Mouse (Mus musculus): ENCODE results near the gene Nhp2. TPM values are rescaled to one million over a fixed set of nuclear protein-coding genes. Genes with fewer than 3 reads are reported as not detected.

Nhp2 gene
- polyA plus RNA-seq, 1 experiment from 2014 or later = 101 TPM

DNA sequence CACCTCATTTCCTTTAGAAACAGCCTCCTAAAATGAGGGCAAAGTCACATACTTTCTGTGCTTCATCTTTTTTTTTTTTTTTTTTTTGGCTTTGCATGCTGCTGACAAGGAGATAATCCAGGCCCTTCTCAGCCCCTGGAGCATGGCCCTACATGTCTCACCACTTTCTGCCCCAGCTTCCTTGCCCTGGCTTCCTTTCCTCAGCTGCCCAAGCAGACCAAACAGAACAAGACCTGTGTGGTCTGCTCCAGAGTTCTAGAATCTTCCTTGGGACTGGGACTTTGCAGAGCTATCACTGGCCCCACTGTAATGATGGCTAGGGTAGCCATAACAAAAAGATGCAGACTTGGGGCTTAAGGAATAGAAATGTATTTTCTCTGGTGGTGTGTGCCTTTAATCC lies 29.5 kb upstream of the Nhp2 start:
- ATAC-seq (ENCODE audit: extremely low read depth, insufficient number of reproducible peaks, low FRiP score, low TSS enrichment) = no peak
- H3K4me2 ChIP-seq = no peak overlapping the region
- H3K27ac ChIP-seq (replicated peaks) = no peak overlapping the region
- peaks cover 92% of the 10 kb centered on the region for H3K36me3 ChIP-seq
- no peak overlapping the region for H3K9ac ChIP-seq
- no peak overlapping the region for H3K4me3 ChIP-seq
- H3K4me1 ChIP-seq = peaks cover 30% of the 10 kb centered on the region
- no peaks in the 10 kb centered on the region for H3K27me3 ChIP-seq (replicated peaks)
- no peaks in the 10 kb centered on the region for H3K9me3 ChIP-seq

DNA sequence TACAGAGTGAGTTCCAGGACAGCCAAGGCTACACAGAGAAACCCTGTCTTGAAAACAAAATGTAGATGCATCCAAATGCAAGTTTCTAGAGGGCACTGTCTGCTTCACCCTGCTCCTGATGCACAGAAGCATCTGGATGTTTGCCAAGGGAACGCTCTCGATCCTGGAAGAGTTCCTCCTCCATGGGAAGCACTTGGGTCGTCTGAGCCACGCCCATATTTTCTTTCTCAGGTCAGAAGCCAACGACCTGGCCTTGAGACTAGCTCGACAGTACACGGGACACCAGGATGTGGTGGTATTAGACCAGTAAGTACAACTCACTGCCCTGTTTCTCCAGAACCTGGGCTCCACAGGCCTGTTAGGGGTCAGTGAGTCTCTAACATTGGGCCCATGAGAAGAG lies 28.4 kb upstream of the Nhp2 start:
- Histone ChIP-seq H3K4me1 (peaks cover 18% of the 10 kb centered on the region), H3K9me3 (no peaks in the 10 kb centered on the region), H3K9ac (no peak overlapping the region), H3K4me3 (no peak overlapping the region), H3K27ac (replicated peaks) (0 out of 2 replicates have a peak overlapping the region, but pooled peaks have one; percentile 17), H3K4me2 (no peak overlapping the region), H3K36me3 (peaks cover 99% of the 10 kb centered on the region), H3K27me3 (replicated peaks) (no peaks in the 10 kb centered on the region)
- ATAC-seq (ENCODE audit: extremely low read depth, insufficient number of reproducible peaks, low FRiP score, low TSS enrichment) = no peak
- WGBS = 62% methylated on average over 7 of the region's 7 CpGs

DNA sequence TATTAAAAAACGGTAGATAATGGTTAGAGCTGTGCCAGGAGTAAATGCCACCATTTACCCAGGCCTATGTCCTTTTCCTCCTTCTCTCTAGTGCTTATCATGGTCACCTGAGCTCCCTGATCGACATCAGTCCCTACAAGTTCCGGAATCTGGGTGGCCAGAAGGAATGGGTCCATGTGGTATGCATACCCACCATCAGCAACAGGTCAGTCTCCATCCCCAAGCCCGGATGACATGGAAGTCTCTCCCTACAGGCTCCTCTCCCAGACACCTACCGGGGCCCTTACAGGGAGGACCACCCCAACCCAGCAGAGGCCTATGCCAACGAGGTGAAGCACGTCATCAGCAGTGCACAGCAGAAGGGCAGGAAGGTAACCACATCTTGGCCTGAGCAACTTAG lies 27.6 kb upstream of the Nhp2 start:
- Histone ChIP-seq H3K9me3 (no peaks in the 10 kb centered on the region), H3K4me3 (no peak overlapping the region), H3K36me3 (peaks cover 99% of the 10 kb centered on the region), H3K9ac (no peak overlapping the region), H3K4me1 (peaks cover 13% of the 10 kb centered on the region), H3K27ac (replicated peaks) (no peak overlapping the region), H3K4me2 (no peak overlapping the region), H3K27me3 (replicated peaks) (no peaks in the 10 kb centered on the region)
- no peak for ATAC-seq (ENCODE audit: extremely low read depth, insufficient number of reproducible peaks, low FRiP score, low TSS enrichment)
- 85% methylated on average over 7 of the region's 7 CpGs for WGBS

DNA sequence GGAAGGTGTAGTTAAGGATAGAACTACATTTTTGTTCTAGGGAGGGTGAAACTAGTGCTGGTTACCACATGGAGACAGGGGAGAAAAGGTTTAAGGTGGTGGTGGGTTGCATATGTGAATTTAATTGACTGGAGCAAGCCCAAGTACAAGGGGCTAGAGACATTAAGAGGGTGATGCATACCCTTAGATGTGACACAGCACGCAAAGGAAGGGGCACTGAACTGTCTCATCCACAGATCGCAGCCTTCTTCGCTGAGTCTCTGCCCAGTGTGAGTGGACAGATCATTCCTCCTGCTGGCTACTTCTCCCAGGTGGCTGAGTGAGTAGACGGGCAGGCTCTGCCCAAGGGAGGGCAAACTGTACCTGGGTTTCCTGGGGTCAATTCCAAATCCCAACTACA lies 26.2 kb upstream of the Nhp2 start:
- Histone ChIP-seq H3K27ac (replicated peaks) (no peak overlapping the region), H3K4me1 (peaks cover 11% of the 10 kb centered on the region), H3K4me3 (no peak overlapping the region), H3K9me3 (no peaks in the 10 kb centered on the region), H3K4me2 (no peak overlapping the region), H3K36me3 (peaks cover 99% of the 10 kb centered on the region), H3K27me3 (replicated peaks) (no peaks in the 10 kb centered on the region), H3K9ac (no peak overlapping the region)
- 95% methylated on average over 4 of the region's 4 CpGs for WGBS
- ATAC-seq (ENCODE audit: extremely low read depth, insufficient number of reproducible peaks, low FRiP score, low TSS enrichment) = no peak

DNA sequence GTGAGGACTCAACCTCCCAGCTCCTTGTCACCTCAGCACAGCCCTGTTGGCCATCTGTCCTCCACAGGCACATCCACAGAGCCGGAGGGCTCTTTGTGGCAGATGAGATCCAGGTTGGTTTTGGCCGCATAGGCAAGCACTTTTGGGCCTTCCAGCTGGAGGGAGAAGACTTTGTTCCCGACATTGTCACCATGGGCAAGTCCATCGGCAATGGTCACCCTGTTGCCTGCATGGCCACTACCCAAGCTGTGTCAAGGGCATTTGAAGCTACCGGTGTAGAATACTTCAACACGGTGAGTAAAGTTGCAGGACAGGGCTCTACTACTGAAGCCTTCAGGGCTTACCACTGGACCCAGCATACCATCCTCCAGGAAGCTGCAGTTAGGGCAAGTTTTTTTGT lies 25.7 kb upstream of the Nhp2 start:
- Histone ChIP-seq H3K36me3 (peaks cover 99% of the 10 kb centered on the region), H3K27me3 (replicated peaks) (no peaks in the 10 kb centered on the region), H3K9ac (no peak overlapping the region), H3K4me1 (peaks cover 11% of the 10 kb centered on the region), H3K9me3 (no peaks in the 10 kb centered on the region), H3K4me2 (no peak overlapping the region), H3K4me3 (no peak overlapping the region), H3K27ac (replicated peaks) (no peak overlapping the region)
- ATAC-seq (ENCODE audit: extremely low read depth, insufficient number of reproducible peaks, low FRiP score, low TSS enrichment) = no peak
- 93% methylated on average over 6 of the region's 6 CpGs for WGBS

DNA sequence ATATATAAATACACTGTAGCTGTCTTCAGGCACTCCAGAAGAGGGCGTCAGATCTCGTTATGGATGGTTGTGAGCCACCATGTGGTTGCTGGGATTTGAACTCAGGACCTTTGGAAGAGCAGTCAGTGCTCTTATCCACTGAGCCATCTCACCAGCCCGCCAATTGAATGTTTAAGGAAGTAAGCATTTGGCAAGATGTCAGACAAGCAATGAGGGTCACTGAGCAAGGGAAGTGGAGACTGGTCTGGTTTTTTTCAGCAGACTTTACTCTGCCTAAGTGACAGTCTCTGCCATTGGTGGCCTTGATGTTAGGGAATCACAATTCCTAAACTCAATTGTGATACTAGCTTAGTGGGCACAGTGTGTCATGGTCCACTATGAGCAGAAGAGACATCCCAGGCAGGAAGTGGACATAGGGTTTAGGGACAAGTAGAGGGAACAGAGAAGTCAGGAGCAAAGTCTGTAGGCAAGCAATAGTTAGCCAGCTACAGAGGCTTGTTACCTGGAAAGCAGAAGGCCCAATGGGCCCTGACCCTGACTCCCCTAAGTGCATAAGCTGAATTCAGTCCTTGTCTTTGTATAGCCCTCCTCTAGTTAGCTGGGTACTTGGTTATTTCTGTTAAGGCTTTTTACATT lies 24.7 kb upstream of the Nhp2 start:
- 68% methylated on average over 3 of the region's 3 CpGs for WGBS
- Histone ChIP-seq H3K4me3 (no peak overlapping the region), H3K4me2 (no peak overlapping the region), H3K9me3 (no peaks in the 10 kb centered on the region), H3K4me1 (peaks cover 11% of the 10 kb centered on the region), H3K27ac (replicated peaks) (no peak overlapping the region), H3K36me3 (peaks cover 99% of the 10 kb centered on the region), H3K27me3 (replicated peaks) (no peaks in the 10 kb centered on the region), H3K9ac (no peak overlapping the region)
- ATAC-seq (ENCODE audit: extremely low read depth, insufficient number of reproducible peaks, low FRiP score, low TSS enrichment) = no peak

DNA sequence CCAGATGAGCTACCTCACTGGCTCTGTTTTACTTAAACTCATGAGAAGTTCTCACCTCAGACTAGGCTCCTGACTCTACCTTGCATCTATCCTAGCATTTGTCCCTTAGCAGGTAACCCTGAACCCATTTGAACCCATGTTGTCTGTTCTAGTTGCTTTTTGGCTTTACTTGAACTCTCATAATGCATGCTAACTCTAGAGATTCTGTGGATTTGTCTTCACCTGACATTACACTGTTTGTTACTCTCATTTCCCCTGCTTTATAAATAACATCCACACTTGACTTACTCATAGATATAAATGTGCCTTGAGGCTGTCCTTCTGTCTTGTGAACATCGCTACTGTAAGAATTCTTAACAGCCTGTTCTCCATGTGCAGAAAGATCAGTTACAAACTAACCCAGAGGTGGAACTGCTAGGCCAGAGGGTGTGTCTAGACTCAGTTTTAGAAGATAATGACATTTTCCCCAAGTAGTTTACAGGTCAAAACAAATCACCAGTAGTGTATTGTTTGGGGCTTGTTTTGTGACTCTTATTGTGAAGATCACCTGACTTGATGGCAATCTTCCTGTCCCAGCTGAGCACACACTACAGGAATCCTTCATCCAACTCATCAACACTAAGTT lies 24.0 kb upstream of the Nhp2 start:
- no peak overlapping the region for H3K4me3 ChIP-seq

DNA sequence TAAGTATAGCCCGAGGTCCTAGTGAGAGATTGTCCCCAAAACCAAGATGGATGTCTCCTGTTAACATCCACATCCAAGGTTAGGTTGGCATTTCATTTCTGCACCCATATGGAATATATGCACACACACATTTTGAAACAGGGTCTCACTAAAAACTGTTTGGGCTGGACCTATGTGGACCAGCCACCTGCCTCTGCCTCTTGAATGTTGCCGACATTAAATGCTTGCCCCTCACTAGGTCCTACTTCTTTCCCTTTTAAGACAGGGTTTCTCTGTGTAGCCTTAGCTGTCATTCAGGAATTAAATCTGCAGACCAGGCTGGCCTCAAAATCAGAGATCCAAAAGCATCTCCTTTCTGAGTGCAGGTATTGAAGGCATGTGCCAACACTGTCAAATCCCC lies 22.0 kb upstream of the Nhp2 start:
- ATAC-seq (ENCODE audit: extremely low read depth, insufficient number of reproducible peaks, low FRiP score, low TSS enrichment) = no peak
- H3K27me3 ChIP-seq (replicated peaks) = no peaks in the 10 kb centered on the region
- 62% methylated on average over 2 of the region's 2 CpGs for WGBS
- H3K4me1 ChIP-seq = peaks cover 9% of the 10 kb centered on the region
- H3K4me3 ChIP-seq = no peak overlapping the region
- H3K4me2 ChIP-seq = no peak overlapping the region
- no peaks in the 10 kb centered on the region for H3K9me3 ChIP-seq
- H3K9ac ChIP-seq = no peak overlapping the region
- no peak overlapping the region for H3K27ac ChIP-seq (replicated peaks)
- H3K36me3 ChIP-seq = peaks cover 100% of the 10 kb centered on the region

More for the DNA sequence above, 24.0 kb upstream of the Nhp2 start:
- no peak overlapping the region for H3K9ac ChIP-seq
- H3K27ac ChIP-seq (replicated peaks) = no peak overlapping the region
- H3K36me3 ChIP-seq = peaks cover 100% of the 10 kb centered on the region
- 100% methylated on average over 1 of the region's 1 CpGs for WGBS
- H3K9me3 ChIP-seq = no peaks in the 10 kb centered on the region
- H3K4me1 ChIP-seq = peaks cover 11% of the 10 kb centered on the region
- H3K27me3 ChIP-seq (replicated peaks) = no peaks in the 10 kb centered on the region
- H3K4me2 ChIP-seq = no peak overlapping the region
- ATAC-seq (ENCODE audit: extremely low read depth, insufficient number of reproducible peaks, low FRiP score, low TSS enrichment) = no peak

DNA sequence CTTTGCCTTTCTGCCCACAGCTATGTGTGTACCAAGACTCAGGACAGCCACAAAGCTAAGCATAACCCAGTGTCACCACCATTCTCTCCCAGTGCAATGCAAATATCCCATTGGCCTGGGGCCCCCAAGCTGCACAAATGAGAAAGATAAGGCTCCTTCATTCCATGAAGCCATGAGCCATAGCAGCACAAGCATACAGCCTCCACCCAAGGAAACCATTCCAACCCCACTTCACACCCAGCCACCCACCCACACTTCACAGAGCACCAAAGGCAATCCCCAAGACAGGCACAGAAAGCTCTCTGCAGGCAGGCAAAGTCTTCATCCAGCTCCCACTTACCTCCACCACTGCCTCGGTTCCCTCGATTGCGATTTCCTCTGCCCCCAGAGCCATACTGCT lies 17.3 kb upstream of the Nhp2 start:
- Histone ChIP-seq H3K36me3 (peaks cover 84% of the 10 kb centered on the region), H3K4me3 (no peak overlapping the region), H3K27ac (replicated peaks) (no peak overlapping the region), H3K9me3 (no peaks in the 10 kb centered on the region), H3K4me2 (no peak overlapping the region), H3K4me1 (peaks cover 42% of the 10 kb centered on the region), H3K9ac (peak overlapping the region; percentile 33; the same call in 1 of the 2 replicates), H3K27me3 (replicated peaks) (no peaks in the 10 kb centered on the region)
- 82% methylated on average over 3 of the region's 3 CpGs for WGBS
- ATAC-seq (ENCODE audit: extremely low read depth, insufficient number of reproducible peaks, low FRiP score, low TSS enrichment) = no peak

DNA sequence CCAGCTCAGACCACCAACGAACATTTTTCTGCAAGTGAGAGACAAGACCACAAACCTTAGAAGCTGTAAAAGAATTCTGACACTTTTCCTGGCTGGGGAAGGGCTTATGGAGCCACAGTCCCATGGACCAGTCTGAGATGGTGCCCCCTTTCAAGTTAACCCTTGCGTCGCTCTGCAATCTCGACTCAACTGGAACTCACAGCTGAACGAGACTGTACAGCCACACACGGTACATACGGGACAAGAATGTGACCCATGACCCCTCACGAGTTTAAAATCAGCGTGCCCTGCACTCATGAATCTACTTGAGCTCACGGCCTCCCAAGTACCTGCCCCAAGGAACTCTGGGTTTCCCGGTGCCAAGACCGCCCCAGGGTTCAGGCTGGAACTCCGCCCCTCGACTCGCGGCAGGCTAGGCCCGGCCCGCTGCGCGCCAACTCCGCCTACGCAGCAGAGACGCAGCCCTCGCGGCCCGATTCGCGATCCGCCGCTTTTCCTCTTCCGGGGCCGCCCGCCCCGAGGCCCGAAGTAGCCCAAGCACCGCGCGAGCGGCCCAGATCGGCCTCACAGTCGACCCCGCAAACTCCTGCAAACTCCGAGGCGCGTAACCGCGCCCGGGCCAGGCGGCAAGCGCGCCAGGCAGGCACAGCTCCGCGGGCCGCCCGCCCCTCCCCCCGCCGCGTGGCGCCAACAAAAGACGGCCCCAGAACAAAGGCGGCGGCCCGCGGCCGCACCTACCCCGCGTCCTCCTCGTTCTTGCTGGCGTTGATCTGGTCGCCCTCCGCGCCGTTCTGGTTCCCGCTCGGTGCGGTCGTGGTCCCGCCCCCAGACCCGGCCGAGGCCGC lies 13.7 kb upstream of the Nhp2 start:
- Histone ChIP-seq H3K4me1 (peaks cover 46% of the 10 kb centered on the region), H3K9ac (peak overlapping the region; percentile 100), H3K4me2 (peak overlapping the region; percentile 98), H3K36me3 (peaks cover 48% of the 10 kb centered on the region), H3K9me3 (no peaks in the 10 kb centered on the region), H3K4me3 (peak overlapping the region; percentile 96), H3K27me3 (replicated peaks) (no peaks in the 10 kb centered on the region), H3K27ac (replicated peaks) (peak overlapping the region; percentile 95)
- WGBS = under 1% methylated on average over 80 of the region's 81 CpGs
- ATAC-seq (ENCODE audit: extremely low read depth, insufficient number of reproducible peaks, low FRiP score, low TSS enrichment) = peak; percentile 59

DNA sequence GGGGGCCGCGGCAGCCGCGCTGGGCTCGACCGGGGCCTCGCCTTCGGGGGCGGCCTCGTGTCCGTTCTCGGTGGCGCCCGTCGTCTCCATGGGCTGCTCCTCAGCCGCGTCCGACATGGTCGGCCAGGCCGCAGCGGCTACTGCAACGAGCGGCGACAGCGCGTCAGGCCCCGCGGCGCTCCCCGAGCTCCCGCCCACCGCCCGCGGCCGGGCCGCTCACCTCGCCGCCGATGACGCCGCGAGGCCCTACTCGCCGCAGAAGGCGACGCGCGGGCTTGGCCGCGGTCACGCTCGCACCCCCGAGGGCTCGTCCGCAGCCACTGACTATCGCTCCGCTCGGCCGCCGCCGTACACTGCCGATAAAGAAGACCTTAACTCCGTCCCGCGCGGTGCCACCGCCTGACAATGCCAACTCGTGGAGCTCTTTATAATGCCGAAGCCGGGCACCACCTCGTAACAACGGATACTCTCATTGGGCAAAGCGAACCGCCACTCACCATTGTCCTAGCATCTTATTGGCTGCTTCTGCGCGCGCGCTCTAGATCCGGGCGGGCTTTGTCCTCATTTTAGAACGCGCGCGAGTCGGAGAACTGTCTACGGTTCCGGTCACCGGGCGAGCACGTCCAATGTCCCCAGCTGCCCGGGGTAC lies 13.0 kb upstream of the Nhp2 start, which contains the start of gene Hnrnpab:
Hnrnpab (minus strand) TSS at position 401 of the 649 bp plus-strand sequence.
- H3K4me3 ChIP-seq = peak within 1 kb of the TSS; percentile 96
- under 1% methylated on average over 91 of the region's 91 CpGs for WGBS
- peaks cover 46% of the 10 kb centered on the region for H3K4me1 ChIP-seq
- peak; percentile 85 for ATAC-seq (ENCODE audit: extremely low read depth, insufficient number of reproducible peaks, low FRiP score, low TSS enrichment)
- H3K9ac ChIP-seq = peak within 1 kb of the TSS; percentile 100
- no peaks in the 10 kb centered on the region for H3K27me3 ChIP-seq (replicated peaks)
- H3K36me3 ChIP-seq = peaks cover 41% of the 10 kb centered on the region
- H3K27ac ChIP-seq (replicated peaks) = peak within 1 kb of the TSS; percentile 95
- H3K9me3 ChIP-seq = no peaks in the 10 kb centered on the region
- peak within 1 kb of the TSS; percentile 98 for H3K4me2 ChIP-seq
